Mouse (Mus musculus) small intestine, adult 2 months (tissue): Measurements from ENCODE around the gene Chrna1. TPM values are rescaled to one million over a fixed set of nuclear protein-coding genes. Genes with fewer than 3 reads are reported as not detected.

Experiments used
- H3K27ac ChIP-seq: fragments of 200-500 bp; 2 replicates; pipeline ENCODE4 v1.5.1; 2012; ENCODE audit warnings: low read depth, low read length, control low read depth, inconsistent platforms; ENCODE audit not compliant: insufficient read depth
- H3K27me3 ChIP-seq: fragments of 200-500 bp; 2 replicates; pipeline ENCODE4 v1.6.1; 2012; ENCODE audit warnings: mild to moderate bottlenecking, moderate library complexity, low read length, inconsistent platforms; ENCODE audit not compliant: control insufficient read depth, insufficient read depth
- H3K36me3 ChIP-seq: fragments of 200-500 bp; 2 replicates; pipeline ENCODE4 v1.6.1; 2012; ENCODE audit warnings: mild to moderate bottlenecking, low read length, control low read depth, inconsistent platforms; ENCODE audit not compliant: control insufficient read depth, insufficient read depth
- H3K4me1 ChIP-seq: fragments of 200-500 bp; 2 replicates; pipeline ENCODE4 v1.6.1; 2012; ENCODE audit warnings: low read length, inconsistent platforms, mixed read lengths; ENCODE audit not compliant: control insufficient read depth, insufficient read depth, insufficient read length
- H3K4me3 ChIP-seq: fragments of 200-500 bp; 2 replicates; pipeline ENCODE4 v1.5.1; 2012; ENCODE audit warnings: low read depth, mild to moderate bottlenecking, control low read depth, inconsistent platforms, low read length, moderate library complexity
- CTCF ChIP-seq: fragments of 200-500 bp; IDR thresholded peaks from 2 replicates; pipeline ENCODE4 v1.5.1; 2012; ENCODE audit warnings: low read depth, mild to moderate bottlenecking, control low read depth, inconsistent platforms, low read length, moderate library complexity, mixed read lengths; ENCODE audit not compliant: insufficient replicate concordance, insufficient read length; ENCODE audit errors: extremely low read depth
- POLR2A ChIP-seq: fragments of 200-500 bp; IDR thresholded peaks from 2 replicates; pipeline ENCODE4 v1.6.1; 2012; ENCODE audit warnings: low read depth, mild to moderate bottlenecking, control low read depth, inconsistent platforms, low read length, moderate library complexity
- WGBS: fragments of 180-500 bp; shearing (Covaris S2); methylation state at CpG from one replicate; pipeline ENCODE4 v1.1.7; 2018; 5-methylcytosine and 5-hydroxymethylcytosine counted together
- polyA plus RNA-seq: library from polyadenylated mRNA; depleted of rRNA; stranded (reverse); fragments of >200 nt; gene quantifications from 2 replicates; pipeline ENCODE4 v1.2.3, GENCODE M21; 2012

Gene Chrna1
- polyA plus RNA-seq, 1 experiment, result not detected

DNA sequence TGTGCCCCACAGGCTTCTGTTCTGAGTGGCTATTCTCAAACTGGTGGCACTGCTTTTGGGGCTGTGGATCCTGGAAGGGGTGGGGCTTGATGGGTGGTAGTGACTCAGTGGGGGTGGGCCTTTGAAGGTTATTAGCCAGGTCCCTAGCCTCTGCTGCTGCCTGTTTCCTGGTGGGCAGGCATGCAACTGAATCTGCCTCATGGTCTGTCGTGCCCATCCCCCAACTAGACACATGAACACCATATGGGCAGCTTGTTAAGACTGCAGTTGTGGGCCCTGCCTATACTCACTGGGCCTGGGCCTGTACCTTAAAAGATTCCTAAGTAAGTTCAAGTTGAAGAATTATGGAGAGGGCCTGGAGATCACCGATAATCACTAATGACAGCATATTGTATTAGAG, 34.6 kb downstream of the Chrna1 start:
- Histone ChIP-seq H3K4me1 (peaks cover 8% of the 10 kb centered on the region; the same call in 1 of the 2 replicates), H3K27ac (no peak overlapping the region), H3K36me3 (no peaks in the 10 kb centered on the region), H3K4me3 (no peak overlapping the region), H3K27me3 (no peaks in the 10 kb centered on the region)
- 90% methylated on average over 2 of the region's 2 CpGs for WGBS
- TF ChIP-seq POLR2A (no peak), CTCF (no peak)

GRCm38 (mm10) chr2:73540450-73541162, 39.5 kb downstream of the Chrna1 start:
- WGBS, result 6% methylated on average over 16 of the region's 16 CpGs
- Histone ChIP-seq H3K4me3 (peak overlapping the region; percentile 47), H3K27ac (peak overlapping the region; percentile 59), H3K36me3 (no peaks in the 10 kb centered on the region), H3K27me3 (no peaks in the 10 kb centered on the region), H3K4me1 (peaks cover 12% of the 10 kb centered on the region; the same call in 1 of the 2 replicates)
- TF ChIP-seq CTCF (no peak), POLR2A (no peak)

DNA sequence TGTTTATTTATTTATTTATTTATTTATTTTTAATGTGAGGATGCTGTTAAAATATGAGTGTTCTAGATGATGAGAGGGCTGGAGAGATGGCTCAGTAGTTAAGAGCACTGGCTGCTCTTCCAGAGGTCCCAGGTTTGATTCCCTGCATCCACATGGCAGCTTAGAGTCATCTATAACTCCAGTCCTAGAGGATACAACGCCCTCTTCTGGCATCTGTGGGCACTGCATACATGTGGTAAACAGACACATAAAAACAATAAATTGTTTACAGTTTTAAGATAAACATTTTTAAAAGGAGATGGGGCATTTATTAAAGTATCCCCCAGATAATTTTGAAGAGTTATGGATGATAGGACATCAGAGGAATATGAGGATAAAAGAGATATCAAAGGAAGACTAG, 40.4 kb downstream of the Chrna1 start:
- H3K27ac ChIP-seq, result no peak overlapping the region
- TF ChIP-seq CTCF (peak; percentile 11; the same call in 1 of the 2 replicates), POLR2A (no peak)
- H3K36me3 ChIP-seq, result no peaks in the 10 kb centered on the region
- H3K4me1 ChIP-seq, result peaks cover 12% of the 10 kb centered on the region; the same call in 1 of the 2 replicates
- WGBS, result 25% methylated on average over 1 of the region's 1 CpGs
- H3K27me3 ChIP-seq, result no peaks in the 10 kb centered on the region
- no peak overlapping the region for H3K4me3 ChIP-seq

DNA sequence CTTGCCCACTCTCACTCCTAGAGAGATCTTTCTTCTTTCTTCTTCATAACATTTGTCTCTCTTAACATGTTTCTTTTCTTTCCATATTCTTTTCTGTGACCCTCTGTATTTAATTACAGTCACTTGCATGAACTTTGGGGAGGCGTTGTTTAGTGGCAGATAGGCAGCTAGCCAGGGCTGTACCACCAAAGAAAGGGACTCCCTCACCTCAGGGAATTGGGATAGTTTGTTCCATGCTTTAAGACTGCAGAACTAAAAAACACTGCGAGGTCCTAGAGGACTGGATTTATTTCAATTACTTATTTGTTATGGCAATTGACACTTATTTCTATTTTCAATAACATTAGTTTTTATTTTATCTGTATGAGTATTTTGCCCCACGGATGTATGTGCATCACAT, 41.0 kb downstream of the Chrna1 start:
- H3K36me3 ChIP-seq, result no peaks in the 10 kb centered on the region
- H3K27ac ChIP-seq, result no peak overlapping the region
- 77% methylated on average over 3 of the region's 3 CpGs for WGBS
- peaks cover 12% of the 10 kb centered on the region; the same call in 1 of the 2 replicates for H3K4me1 ChIP-seq
- no peak overlapping the region for H3K4me3 ChIP-seq
- H3K27me3 ChIP-seq, result no peaks in the 10 kb centered on the region
- TF ChIP-seq CTCF (no peak), POLR2A (no peak)

DNA sequence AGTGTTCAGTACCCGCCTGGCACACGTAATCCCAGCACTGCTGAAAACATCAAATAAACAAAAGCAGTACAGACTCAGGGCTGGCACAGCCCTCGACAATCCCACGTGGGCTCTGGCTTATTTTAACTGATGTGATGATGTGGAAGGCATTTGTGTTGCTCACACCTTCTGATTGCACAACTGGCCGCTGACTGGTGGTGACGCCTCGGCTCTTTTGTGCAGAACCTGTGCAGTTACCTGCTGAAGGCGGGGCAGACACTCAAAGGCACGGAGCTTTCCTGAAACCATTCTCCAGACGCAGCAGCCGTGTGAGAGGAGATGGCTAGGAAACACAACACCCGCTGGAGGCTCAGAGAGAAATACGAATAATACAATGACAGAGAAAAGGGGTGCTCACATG, 41.5 kb downstream of the Chrna1 start:
- H3K27ac ChIP-seq, result no peak overlapping the region
- H3K4me3 ChIP-seq, result no peak overlapping the region
- H3K4me1 ChIP-seq, result peaks cover 12% of the 10 kb centered on the region; the same call in 1 of the 2 replicates
- TF ChIP-seq POLR2A (no peak), CTCF (no peak)
- H3K36me3 ChIP-seq, result no peaks in the 10 kb centered on the region
- no peaks in the 10 kb centered on the region for H3K27me3 ChIP-seq
- WGBS, result 41% methylated on average over 13 of the region's 13 CpGs

DNA sequence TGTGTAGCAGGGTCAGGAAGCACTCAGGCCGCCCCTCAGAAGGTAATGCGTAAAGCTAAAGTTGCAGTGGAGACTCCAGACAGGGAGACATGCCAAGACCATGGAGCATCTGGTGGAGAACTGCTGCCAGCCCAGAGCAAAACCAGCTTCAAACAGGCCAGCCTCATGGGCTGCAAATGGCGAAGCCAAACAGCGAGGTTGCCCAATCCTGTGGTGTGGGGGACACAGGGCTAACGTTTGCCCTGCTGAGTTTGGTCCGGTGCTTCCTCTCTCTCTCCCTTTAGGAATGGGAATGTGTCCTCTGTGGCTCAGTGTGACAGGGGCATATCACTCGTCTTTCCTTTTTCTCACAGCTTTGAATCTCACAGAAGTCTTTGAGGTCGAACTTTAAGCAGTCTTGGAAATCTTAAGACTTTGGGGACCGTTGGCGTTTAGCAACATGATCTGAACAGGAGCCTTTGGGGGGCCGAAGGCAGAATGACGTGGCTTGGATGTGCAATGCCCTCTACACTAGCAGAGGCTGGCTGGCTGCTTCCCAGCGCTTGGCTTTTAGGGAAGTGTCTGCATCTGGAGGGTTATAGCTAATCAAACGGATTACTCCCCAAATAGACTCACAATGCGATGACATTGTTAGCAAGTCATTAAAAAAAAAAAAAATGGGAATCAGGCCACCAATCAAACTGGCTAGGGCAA, 43.9 kb downstream of the Chrna1 start:
- Histone ChIP-seq H3K4me3 (no peak overlapping the region), H3K36me3 (no peaks in the 10 kb centered on the region), H3K27me3 (no peaks in the 10 kb centered on the region), H3K4me1 (peaks cover 12% of the 10 kb centered on the region; the same call in 1 of the 2 replicates), H3K27ac (no peak overlapping the region)
- 80% methylated on average over 15 of the region's 15 CpGs for WGBS
- TF ChIP-seq POLR2A (no peak), CTCF (no peak)

GRCm38 (mm10) chr2:73534720-73535119, 45.4 kb downstream of the Chrna1 start:
- Histone ChIP-seq H3K36me3 (no peaks in the 10 kb centered on the region), H3K27me3 (no peaks in the 10 kb centered on the region), H3K4me3 (no peak overlapping the region), H3K27ac (no peak overlapping the region), H3K4me1 (peaks cover 3% of the 10 kb centered on the region; the same call in 1 of the 2 replicates)
- WGBS, result 83% methylated on average over 10 of the region's 10 CpGs
- no peak for TF ChIP-seq POLR2A
- TF ChIP-seq CTCF, result no peak
